Mouse (Mus musculus): ENCODE results near the gene Trappc13.

- TF ChIP-seq CTCF (IDR thresholded peaks at IDR 0.05; ENCODE audit: control insufficient read depth, insufficient read depth, low read length) (no peak), POLR2A (IDR thresholded peaks at IDR 0.05; ENCODE audit: borderline replicate concordance, control insufficient read depth, low read depth, low read length) (no peak)
Observed at GRCm38 (mm10) chr13:104108651-104109287, 69.5 kb downstream of the Trappc13 start.

Measured in bone marrow, adult 2 months (tissue).